Mouse (Mus musculus): Measurements from ENCODE around the gene Hpcal1. TPM values are rescaled to one million over a fixed set of nuclear protein-coding genes. Genes with fewer than 3 reads are reported as not detected.

Gene Hpcal1
- polyA plus RNA-seq, 1 experiment from 2014 or later, result 22.9 TPM

Other genes starting within 250 kb of the Hpcal1 start
- 158 and 159 TPM in 2 replicates for gene Odc1, start 146.1 kb upstream of the Hpcal1 start, polyA plus RNA-seq (2014; fragmentation: Nextera tagmentation; extraction: Ambion mirVana)

All from heart, embryonic 11.5 days (tissue).